Mouse (Mus musculus) urinary bladder, postnatal 25 days (tissue): ENCODE data around the gene Gale.
A peak's percentile ranks its signal among the peaks of the same experiment; 100 is the strongest.
"Not testable (repeated sequence)": the region's sequence is repeated elsewhere in the genome, so short reads cannot be mapped to it uniquely, and the experiment has no call there.

Experiments
- DNase-seq: peaks from one replicate; pipeline ENCODE4 v3.0.0; 2022; ENCODE audit warnings: low spot score

The Gale gene

GRCm38 (mm10) chr4:135963457-135964193 lies at the start of gene Gale:
Gene Gale, plus strand, starts transcription at chr4:135963727.
- DNase-seq, result peak; percentile 88

- DNase-seq, result no peak
These were observed 44.8 kb upstream of the Gale start for GRCm38 (mm10) chr4:135918635-135919279.

GRCm38 (mm10) chr4:135919280-135919639 lies 44.3 kb upstream of the Gale start:
- DNase-seq, result no peak

GRCm38 (mm10) chr4:135920304-135921241 lies 43.0 kb upstream of the Gale start, which contains the start of gene Fuca1:
Gene Fuca1, plus strand, starts transcription at chr4:135920735.
- peak; percentile 96 for DNase-seq

GRCm38 (mm10) chr4:135921257-135922120 lies 42.0 kb upstream of the Gale start:
- DNase-seq, result no peak

GRCm38 (mm10) chr4:135922190-135922589 lies 41.3 kb upstream of the Gale start:
- no peak for DNase-seq

- DNase-seq, result no peak
These were observed 39.1 kb upstream of the Gale start for GRCm38 (mm10) chr4:135924418-135924817.

GRCm38 (mm10) chr4:135925341-135925740 lies 38.2 kb upstream of the Gale start:
- no peak for DNase-seq

- no peak for DNase-seq
These were observed 37.2 kb upstream of the Gale start for GRCm38 (mm10) chr4:135926195-135926808.

- no peak for DNase-seq
These were observed 36.7 kb upstream of the Gale start for GRCm38 (mm10) chr4:135926861-135927260.

- DNase-seq, result no peak
These were observed 35.2 kb upstream of the Gale start for GRCm38 (mm10) chr4:135928376-135928775.

- no peak for DNase-seq
These were observed 34.1 kb upstream of the Gale start for GRCm38 (mm10) chr4:135929405-135929804.

- DNase-seq, result no peak
These were observed 33.7 kb upstream of the Gale start for GRCm38 (mm10) chr4:135929828-135930227.

GRCm38 (mm10) chr4:135930239-135930638 lies 33.3 kb upstream of the Gale start:
- DNase-seq, result no peak

GRCm38 (mm10) chr4:135931832-135932231 lies 31.7 kb upstream of the Gale start:
- DNase-seq, result no peak

- no peak for DNase-seq
These were observed 28.6 kb upstream of the Gale start for GRCm38 (mm10) chr4:135934708-135935500.

- peak; percentile 52 for DNase-seq
These were observed 28.0 kb upstream of the Gale start for GRCm38 (mm10) chr4:135935502-135935901.

- no peak for DNase-seq
These were observed 24.7 kb upstream of the Gale start for GRCm38 (mm10) chr4:135938858-135939257.

GRCm38 (mm10) chr4:135941026-135941425 lies 22.5 kb upstream of the Gale start:
- not testable (repeated sequence) for DNase-seq

- DNase-seq, result no peak
These were observed 21.3 kb upstream of the Gale start for GRCm38 (mm10) chr4:135942193-135942592.
